Mouse (Mus musculus): Measurements from ENCODE around the gene Dclk2.

DNA sequence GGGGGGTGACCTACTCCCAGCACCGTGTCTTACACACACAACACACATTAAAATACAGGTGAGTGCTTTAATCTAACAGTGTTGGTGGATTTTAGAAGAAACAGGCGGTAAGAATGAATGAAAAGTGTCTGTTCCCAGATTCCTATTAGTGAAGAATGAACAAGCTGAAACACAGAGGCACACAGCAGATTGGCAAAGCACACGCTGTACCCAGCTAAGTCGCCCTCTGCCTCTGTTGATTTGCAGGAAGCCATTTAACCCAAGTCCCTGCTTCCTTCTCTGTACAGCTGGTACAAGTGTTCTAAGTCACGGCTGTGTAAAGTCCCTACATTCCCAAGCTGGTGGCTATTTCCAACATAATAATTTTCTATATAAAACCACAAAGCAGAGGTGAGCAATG, 109.7 kb downstream of the Dclk2 start:
- no peak for TF ChIP-seq CTCF (conservative IDR thresholded peaks at IDR 0.05; ENCODE audit: insufficient read depth, insufficient read length, low read depth, low read length)
- TF ChIP-seq POLR2A (IDR thresholded peaks at IDR 0.05; ENCODE audit: low read depth, low read length): no peak

Measured in kidney, adult 2 months (tissue).